Mouse (Mus musculus): Measurements from ENCODE around the gene Psmb10.

- no peak for TF ChIP-seq CTCF (IDR thresholded peaks at IDR 0.05; ENCODE audit: control insufficient read depth, insufficient read depth, insufficient read length)
- no peak for TF ChIP-seq MYOG (IDR thresholded peaks at IDR 0.05; ENCODE audit: control insufficient read depth, extremely low read depth, insufficient read length)
- TF ChIP-seq USF1 (IDR thresholded peaks at IDR 0.05; ENCODE audit: low read depth), result no peak
- TF ChIP-seq CEBPB (IDR thresholded peaks at IDR 0.05; ENCODE audit: low read depth), result no peak
- TF ChIP-seq MAX (IDR thresholded peaks at IDR 0.05), result no peak
- TF ChIP-seq MYOD1 (IDR thresholded peaks at IDR 0.05; ENCODE audit: control insufficient read depth, insufficient read length, low read depth), result no peak
Observed at GRCm38 (mm10) chr8:105919390-105919789, 18.9 kb downstream of the Psmb10 start.

Data from C2C12 (cell line).